Mouse (Mus musculus): ENCODE measurements around the gene Arl13a. TPM values are rescaled to one million over a fixed set of nuclear protein-coding genes. Genes with fewer than 3 reads are reported as not detected.
A peak's percentile ranks its signal among the peaks of the same experiment; 100 is the strongest.
"Not testable (repeated sequence)": the region's sequence is repeated elsewhere in the genome, so short reads cannot be mapped to it uniquely, and the experiment has no call there.

The Arl13a gene
- not detected in 2 replicates for polyA plus RNA-seq (2016; fragmentation: Nextera tagmentation; extraction: Ambion mirVana)

GRCm38 (mm10) chrX:134187201-134187600 is at the start of gene Arl13a:
Arl13a (plus strand) TSS chrX:134187501.
- not testable (repeated sequence) for H3K9me3 ChIP-seq (replicated peaks); DNase-seq (ENCODE audit: low spot score); H3K4me3 ChIP-seq; H3K4me1 ChIP-seq; H3K36me3 ChIP-seq; H3K27ac ChIP-seq
- H3K27me3 ChIP-seq (ENCODE audit: low read depth, poor library complexity, severe bottlenecking) = peaks cover 80% of the 10 kb centered on the region
- WGBS = 90% methylated on average over 8 of the region's 9 CpGs

GRCm38 (mm10) chrX:134140024-134140423 is 47.3 kb upstream of the Arl13a start:
- no peak for DNase-seq (ENCODE audit: low spot score)
- H3K4me1 ChIP-seq = no peaks in the 10 kb centered on the region
- WGBS = 88% methylated on average over 6 of the region's 6 CpGs

DNA sequence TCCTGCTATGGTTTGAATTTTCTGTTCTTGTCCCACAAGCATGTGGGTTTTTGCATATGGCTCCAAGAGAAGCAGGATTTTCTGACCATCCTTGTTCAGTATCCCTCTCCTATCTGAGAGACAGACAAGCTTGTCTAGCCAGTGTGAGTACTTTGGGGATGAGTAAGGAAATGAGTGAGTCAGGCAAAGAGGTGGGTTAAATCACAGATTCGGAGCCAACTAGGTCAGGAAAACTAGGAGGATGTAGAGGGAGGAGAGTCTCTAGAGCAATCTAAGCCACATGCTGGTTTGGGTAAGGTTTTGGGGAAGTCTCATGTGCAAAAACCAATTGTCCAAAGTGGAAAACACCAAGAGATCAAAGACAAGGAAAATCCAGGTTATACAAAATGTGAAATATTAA is 45.8 kb upstream of the Arl13a start:
- no peak for DNase-seq (ENCODE audit: low spot score)
- no peaks in the 10 kb centered on the region for H3K36me3 ChIP-seq
- H3K9me3 ChIP-seq (replicated peaks) = no peaks in the 10 kb centered on the region
- no peaks in the 10 kb centered on the region for H3K4me1 ChIP-seq
- 93% methylated on average over 1 of the region's 1 CpGs for WGBS
- H3K27ac ChIP-seq = no peak overlapping the region
- H3K4me3 ChIP-seq = no peak overlapping the region
- H3K27me3 ChIP-seq (ENCODE audit: low read depth, poor library complexity, severe bottlenecking) = peaks cover 70% of the 10 kb centered on the region

More at GRCm38 (mm10) chrX:134140024-134140423, 47.3 kb upstream of the Arl13a start:
- no peaks in the 10 kb centered on the region for H3K9me3 ChIP-seq (replicated peaks)
- H3K4me3 ChIP-seq = no peak overlapping the region
- H3K27me3 ChIP-seq (ENCODE audit: low read depth, poor library complexity, severe bottlenecking) = peaks cover 71% of the 10 kb centered on the region
- no peaks in the 10 kb centered on the region for H3K36me3 ChIP-seq
- no peak overlapping the region for H3K27ac ChIP-seq

GRCm38 (mm10) chrX:134141986-134142385 is 45.3 kb upstream of the Arl13a start:
- no peaks in the 10 kb centered on the region for H3K4me1 ChIP-seq
- no peaks in the 10 kb centered on the region for H3K9me3 ChIP-seq (replicated peaks)
- peaks cover 69% of the 10 kb centered on the region for H3K27me3 ChIP-seq (ENCODE audit: low read depth, poor library complexity, severe bottlenecking)
- no peaks in the 10 kb centered on the region for H3K36me3 ChIP-seq
- H3K27ac ChIP-seq = no peak overlapping the region
- no peak overlapping the region for H3K4me3 ChIP-seq
- no peak for DNase-seq (ENCODE audit: low spot score)
- WGBS = 79% methylated on average over 4 of the region's 4 CpGs

GRCm38 (mm10) chrX:134158151-134158550 is 29.1 kb upstream of the Arl13a start:
- Histone ChIP-seq H3K27ac (no peak overlapping the region), H3K36me3 (no peaks in the 10 kb centered on the region), H3K4me1 (0 out of 2 replicates have a peak, but pooled peaks cover 8% of the 10 kb centered on the region), H3K9me3 (replicated peaks) (no peaks in the 10 kb centered on the region), H3K4me3 (no peak overlapping the region), H3K27me3 (ENCODE audit: low read depth, poor library complexity, severe bottlenecking) (peaks cover 75% of the 10 kb centered on the region)
- DNase-seq (ENCODE audit: low spot score) = no peak
- WGBS = 51% methylated on average over 7 of the region's 7 CpGs

DNA sequence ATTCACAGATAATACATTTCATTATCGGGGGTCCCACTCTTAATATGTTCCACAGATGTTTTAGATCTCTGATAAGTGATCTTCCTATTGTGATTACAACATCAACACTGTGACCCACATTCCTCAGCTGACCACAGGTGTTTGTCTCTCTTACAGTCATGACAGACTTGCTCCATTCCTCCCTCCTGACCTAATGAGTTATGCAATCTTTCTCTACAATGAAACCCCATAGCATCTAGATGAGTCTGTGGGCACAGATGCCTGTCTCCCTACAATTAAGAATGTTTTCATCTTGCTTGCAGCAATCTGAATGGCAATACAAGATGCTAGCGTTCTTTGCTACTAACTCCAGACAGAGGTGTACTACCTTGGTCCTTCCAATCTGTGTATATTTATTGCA is 26.9 kb upstream of the Arl13a start:
- 96% methylated on average over 2 of the region's 2 CpGs for WGBS
- no peak overlapping the region for H3K27ac ChIP-seq
- no peaks in the 10 kb centered on the region for H3K9me3 ChIP-seq (replicated peaks)
- no peaks in the 10 kb centered on the region for H3K36me3 ChIP-seq
- peaks cover 75% of the 10 kb centered on the region for H3K27me3 ChIP-seq (ENCODE audit: low read depth, poor library complexity, severe bottlenecking)
- H3K4me3 ChIP-seq = no peak overlapping the region
- no peak for DNase-seq (ENCODE audit: low spot score)
- 0 out of 2 replicates have a peak, but pooled peaks cover 8% of the 10 kb centered on the region for H3K4me1 ChIP-seq

DNA sequence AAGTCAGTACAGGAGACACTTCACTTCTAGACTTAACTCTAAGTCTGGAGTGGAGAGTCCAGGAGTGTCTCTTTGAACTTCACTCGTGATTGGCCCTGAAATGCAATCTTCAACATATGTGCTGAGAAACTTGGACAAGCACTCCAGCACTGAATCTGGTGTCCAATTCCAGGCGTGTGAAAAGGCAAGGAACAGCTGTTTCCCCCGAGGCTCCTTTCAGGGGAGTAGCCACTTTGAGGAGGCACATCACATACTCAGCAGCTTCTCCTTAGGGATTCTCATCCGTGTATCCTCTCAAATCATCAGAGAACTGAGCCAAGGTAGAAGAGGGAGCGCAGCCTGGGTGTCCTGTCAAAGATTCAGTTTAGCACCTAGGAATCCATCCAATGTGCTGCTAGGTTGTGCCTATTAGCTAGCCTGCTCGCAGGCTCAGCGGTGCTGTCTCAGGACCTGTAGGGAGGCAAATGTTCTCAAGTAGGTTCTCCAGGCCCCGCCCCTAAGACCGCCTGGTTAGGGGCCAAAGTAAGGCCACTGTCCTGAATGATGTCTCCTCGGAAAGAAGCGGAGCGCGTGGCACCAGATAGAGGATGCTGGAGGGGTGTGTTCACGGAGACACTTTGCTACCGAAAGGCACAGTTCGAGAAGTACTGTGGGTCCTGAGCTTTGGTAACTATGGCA is 25.1 kb upstream of the Arl13a start, which contains the start of gene Xkrx:
Gene Xkrx (minus strand): TSS at position 34 of the 678 bp plus-strand sequence.
- 25% methylated on average over 16 of the region's 16 CpGs for WGBS
- peaks cover 80% of the 10 kb centered on the region for H3K27me3 ChIP-seq (ENCODE audit: low read depth, poor library complexity, severe bottlenecking)
- H3K36me3 ChIP-seq = no peaks in the 10 kb centered on the region
- H3K4me1 ChIP-seq = 0 out of 2 replicates have a peak, but pooled peaks cover 8% of the 10 kb centered on the region
- DNase-seq (ENCODE audit: low spot score) = peak; percentile 29
- H3K27ac ChIP-seq = no peak within 1 kb of the TSS
- peak within 1 kb of the TSS; percentile 38 for H3K4me3 ChIP-seq
- no peaks in the 10 kb centered on the region for H3K9me3 ChIP-seq (replicated peaks)

DNA sequence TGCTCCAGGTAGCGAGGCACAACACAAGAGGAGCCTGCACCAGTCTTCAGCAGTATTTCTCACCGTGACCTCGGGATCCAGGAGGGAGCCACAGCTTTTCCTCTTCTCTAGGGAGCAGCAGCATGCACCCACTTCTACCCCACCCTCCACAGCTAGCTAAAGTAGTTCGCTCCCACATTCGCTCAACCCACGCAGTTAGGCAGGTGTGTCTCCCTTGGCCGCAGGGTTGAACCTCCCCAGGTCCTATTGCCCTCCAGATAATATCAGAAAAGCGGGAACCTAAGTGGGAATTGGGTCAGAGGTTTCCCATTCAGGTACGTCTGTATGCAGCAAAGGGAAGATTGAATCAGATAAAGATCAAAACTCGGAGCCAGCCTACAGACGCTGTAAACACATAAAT is 24.5 kb upstream of the Arl13a start:
- peak overlapping the region; percentile 38 for H3K4me3 ChIP-seq
- 0 out of 2 replicates have a peak, but pooled peaks cover 8% of the 10 kb centered on the region for H3K4me1 ChIP-seq
- peaks cover 81% of the 10 kb centered on the region for H3K27me3 ChIP-seq (ENCODE audit: low read depth, poor library complexity, severe bottlenecking)
- no peaks in the 10 kb centered on the region for H3K36me3 ChIP-seq
- H3K9me3 ChIP-seq (replicated peaks) = no peaks in the 10 kb centered on the region
- no peak overlapping the region for H3K27ac ChIP-seq
- 22% methylated on average over 11 of the region's 11 CpGs for WGBS
- no peak for DNase-seq (ENCODE audit: low spot score)

GRCm38 (mm10) chrX:134163484-134163883 is 23.8 kb upstream of the Arl13a start:
- Histone ChIP-seq H3K27me3 (ENCODE audit: low read depth, poor library complexity, severe bottlenecking) (peaks cover 79% of the 10 kb centered on the region), H3K9me3 (replicated peaks) (no peaks in the 10 kb centered on the region), H3K4me3 (no peak overlapping the region), H3K36me3 (no peaks in the 10 kb centered on the region), H3K4me1 (0 out of 2 replicates have a peak, but pooled peaks cover 8% of the 10 kb centered on the region), H3K27ac (no peak overlapping the region)
- WGBS = 59% methylated on average over 4 of the region's 4 CpGs
- DNase-seq (ENCODE audit: low spot score) = no peak

DNA sequence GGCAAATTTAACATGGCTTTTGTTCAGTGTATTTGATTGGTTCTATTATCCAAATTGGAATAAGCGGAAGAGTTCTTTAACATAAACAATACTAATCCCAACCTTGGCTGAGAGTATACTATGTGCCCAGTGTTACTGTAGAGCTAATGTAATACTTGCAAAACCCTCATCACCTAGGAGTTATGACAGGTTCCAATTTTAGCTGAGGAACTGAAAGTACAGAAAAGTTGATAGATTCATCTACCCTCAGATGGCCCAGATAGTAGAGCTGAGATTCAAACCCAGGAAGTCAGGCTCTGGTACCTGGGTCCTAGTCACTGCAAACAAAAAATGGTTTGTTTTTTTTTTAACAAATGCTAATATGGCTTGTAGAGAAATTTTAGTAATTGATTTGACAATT is 16.7 kb upstream of the Arl13a start:
- Histone ChIP-seq H3K4me3 (no peak overlapping the region), H3K27me3 (ENCODE audit: low read depth, poor library complexity, severe bottlenecking) (peaks cover 46% of the 10 kb centered on the region), H3K9me3 (replicated peaks) (no peaks in the 10 kb centered on the region), H3K4me1 (no peaks in the 10 kb centered on the region), H3K36me3 (no peaks in the 10 kb centered on the region), H3K27ac (no peak overlapping the region)
- no peak for DNase-seq (ENCODE audit: low spot score)
- WGBS = 95% methylated on average over 1 of the region's 1 CpGs

DNA sequence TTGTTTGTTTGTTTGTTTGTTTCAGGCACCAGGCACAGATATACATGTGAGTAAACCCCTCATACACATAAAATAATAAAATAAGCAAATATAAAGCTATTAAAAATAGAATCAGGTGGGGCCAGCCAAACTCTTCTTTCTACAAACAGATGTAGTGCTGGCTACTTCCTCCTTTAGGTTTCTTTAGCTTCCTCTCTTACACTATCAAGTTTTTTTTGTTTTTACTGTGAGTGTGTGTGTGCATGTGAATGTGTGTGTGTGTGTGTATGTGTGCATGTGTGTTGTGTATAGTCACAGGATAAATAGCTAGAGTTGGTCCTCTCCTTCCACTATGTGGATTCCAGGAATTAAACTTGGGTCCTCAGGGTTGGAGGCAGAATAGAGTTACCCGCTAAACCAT is 12.6 kb upstream of the Arl13a start:
- H3K36me3 ChIP-seq = no peaks in the 10 kb centered on the region
- H3K27ac ChIP-seq = no peak overlapping the region
- peaks cover 46% of the 10 kb centered on the region for H3K27me3 ChIP-seq (ENCODE audit: low read depth, poor library complexity, severe bottlenecking)
- no peak for DNase-seq (ENCODE audit: low spot score)
- H3K4me1 ChIP-seq = no peaks in the 10 kb centered on the region
- WGBS = 94% methylated on average over 1 of the region's 1 CpGs
- no peaks in the 10 kb centered on the region for H3K9me3 ChIP-seq (replicated peaks)
- H3K4me3 ChIP-seq = no peak overlapping the region

DNA sequence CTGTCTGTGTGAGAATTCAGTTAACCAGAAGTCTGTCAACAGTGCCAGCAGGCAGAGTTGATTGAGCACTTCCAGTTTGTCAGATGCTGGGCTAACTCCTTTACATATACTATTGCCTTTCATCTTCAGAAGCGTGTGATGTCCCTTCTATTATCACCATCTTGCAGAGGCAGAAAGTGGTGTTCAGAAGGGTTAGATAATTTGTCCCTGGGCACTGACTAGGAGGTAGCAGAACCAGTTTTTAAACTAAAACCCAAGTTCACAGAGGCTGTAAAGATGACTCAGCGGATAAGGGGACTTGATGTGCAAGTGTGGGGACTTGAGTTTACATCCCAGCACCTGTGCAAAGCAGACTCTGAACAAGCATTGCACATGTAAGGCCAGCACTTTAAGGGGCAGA is 21.2 kb downstream of the Arl13a start:
- no peaks in the 10 kb centered on the region for H3K4me1 ChIP-seq
- H3K4me3 ChIP-seq = no peak overlapping the region
- no peak overlapping the region for H3K27ac ChIP-seq
- peaks cover 59% of the 10 kb centered on the region for H3K27me3 ChIP-seq (ENCODE audit: low read depth, poor library complexity, severe bottlenecking)
- no peaks in the 10 kb centered on the region for H3K9me3 ChIP-seq (replicated peaks)
- DNase-seq (ENCODE audit: low spot score) = no peak
- H3K36me3 ChIP-seq = no peaks in the 10 kb centered on the region
- WGBS = 77% methylated on average over 2 of the region's 2 CpGs

- Histone ChIP-seq H3K27ac (no peak overlapping the region), H3K36me3 (no peaks in the 10 kb centered on the region), H3K4me3 (no peak overlapping the region), H3K27me3 (ENCODE audit: low read depth, poor library complexity, severe bottlenecking) (peaks cover 66% of the 10 kb centered on the region), H3K9me3 (replicated peaks) (no peaks in the 10 kb centered on the region), H3K4me1 (no peaks in the 10 kb centered on the region)
- no peak for DNase-seq (ENCODE audit: low spot score)
- WGBS = 91% methylated on average over 7 of the region's 7 CpGs
Observed at GRCm38 (mm10) chrX:134211151-134211642, 23.9 kb downstream of the Arl13a start.

All from limb, embryonic 10.5 days (tissue).